Mouse (Mus musculus) layer of hippocampus, adult 11-12 months (tissue): ENCODE results near the gene Antxrl.

Source experiments
- DNase-seq: peaks from one replicate; pipeline ENCODE4 v3.0.0; 2022; ENCODE audit warnings: low spot score

The Antxrl gene

GRCm38 (mm10) chr14:34104892-34105291 lies 52.4 kb downstream of the Antxrl start:
- DNase-seq: peak; percentile 65

- DNase-seq: no peak
These were observed 54.0 kb downstream of the Antxrl start for GRCm38 (mm10) chr14:34106389-34107062.

GRCm38 (mm10) chr14:34107594-34107993 lies 55.1 kb downstream of the Antxrl start:
- no peak for DNase-seq

GRCm38 (mm10) chr14:34114311-34114710 lies 61.8 kb downstream of the Antxrl start:
- DNase-seq: no peak

GRCm38 (mm10) chr14:34119046-34119723 lies 66.7 kb downstream of the Antxrl start:
- DNase-seq: no peak

GRCm38 (mm10) chr14:34120016-34120910 lies 67.8 kb downstream of the Antxrl start:
- DNase-seq: no peak

- DNase-seq: no peak
These were observed 68.4 kb downstream of the Antxrl start for GRCm38 (mm10) chr14:34120923-34121351.

GRCm38 (mm10) chr14:34121691-34122090 lies 69.2 kb downstream of the Antxrl start:
- no peak for DNase-seq
